Mouse (Mus musculus) embryonic facial prominence, embryonic 10.5 days (tissue): ENCODE data around the gene Asic2. TPM values are rescaled to one million over a fixed set of nuclear protein-coding genes. Genes with fewer than 3 reads are reported as not detected.

Experiments used
- DNase-seq: peaks from one replicate; pipeline ENCODE4 v3.0.0-alpha.2; 2017; ENCODE audit warnings: low spot score
- H3K27ac ChIP-seq: fragments of 300-500 bp; sonication (generic); replicated peaks from 2 replicates; pipeline ENCODE4 v1.5.1; 2016; ENCODE audit warnings: mild to moderate bottlenecking
- H3K27me3 ChIP-seq: fragments of 300-500 bp; sonication (generic); replicated peaks from 2 replicates; pipeline ENCODE4 v1.6.1; 2016; ENCODE audit warnings: low read depth, mild to moderate bottlenecking; ENCODE audit not compliant: poor library complexity, severe bottlenecking
- H3K36me3 ChIP-seq: fragments of 300-500 bp; sonication (generic); replicated peaks from 2 replicates; pipeline ENCODE4 v1.6.1; 2016; ENCODE audit warnings: mild to moderate bottlenecking, moderate library complexity
- H3K4me1 ChIP-seq: fragments of 300-500 bp; sonication (generic); 2 replicates; pipeline ENCODE4 v1.6.1; 2016
- H3K4me3 ChIP-seq: fragments of 300-500 bp; sonication (generic); 2 replicates; pipeline ENCODE4 v1.5.1; 2016; ENCODE audit warnings: mild to moderate bottlenecking, moderate library complexity
- H3K9me3 ChIP-seq: fragments of 300-500 bp; sonication (generic); 2 replicates; pipeline ENCODE4 v1.6.1; 2016; ENCODE audit warnings: mild to moderate bottlenecking
- WGBS: fragments of 180-500 bp; shearing (Covaris S2); methylation state at CpG from one replicate; pipeline ENCODE4 v1.1.7; 2016; 5-methylcytosine and 5-hydroxymethylcytosine counted together
- polyA plus RNA-seq: library from polyadenylated mRNA; unstranded; fragments of >200 nt; fragmentation: Nextera tagmentation; extraction: Ambion mirVana; gene quantifications from 2 replicates; pipeline ENCODE4 v1.2.1, GENCODE M21; 2016

Gene Asic2
- polyA plus RNA-seq, 1 experiment from 2014 or later: 0.66 TPM

GRCm38 (mm10) chr11:81570406-81570805 lies 397.9 kb downstream of the Asic2 start:
- H3K4me1 ChIP-seq: no peaks in the 10 kb centered on the region
- no peaks in the 10 kb centered on the region for H3K36me3 ChIP-seq
- no peak overlapping the region for H3K27ac ChIP-seq
- no peaks in the 10 kb centered on the region for H3K27me3 ChIP-seq
- H3K4me3 ChIP-seq: no peak overlapping the region
- H3K9me3 ChIP-seq: no peaks in the 10 kb centered on the region
- DNase-seq: no peak
- WGBS: 73% methylated on average over 3 of the region's 3 CpGs

- Histone ChIP-seq H3K36me3 (no peaks in the 10 kb centered on the region), H3K4me1 (no peaks in the 10 kb centered on the region), H3K4me3 (no peak overlapping the region), H3K27me3 (no peaks in the 10 kb centered on the region), H3K27ac (no peak overlapping the region), H3K9me3 (no peaks in the 10 kb centered on the region)
- DNase-seq: no peak
- 86% methylated on average over 3 of the region's 3 CpGs for WGBS
Measured at GRCm38 (mm10) chr11:81564857-81565256, 403.4 kb downstream of the Asic2 start.

GRCm38 (mm10) chr11:81560374-81560773 lies 407.9 kb downstream of the Asic2 start:
- H3K9me3 ChIP-seq: no peaks in the 10 kb centered on the region
- H3K27ac ChIP-seq: no peak overlapping the region
- DNase-seq: no peak
- H3K4me3 ChIP-seq: no peak overlapping the region
- no peaks in the 10 kb centered on the region for H3K4me1 ChIP-seq
- 71% methylated on average over 1 of the region's 1 CpGs for WGBS
- H3K27me3 ChIP-seq: no peaks in the 10 kb centered on the region
- H3K36me3 ChIP-seq: no peaks in the 10 kb centered on the region

DNA sequence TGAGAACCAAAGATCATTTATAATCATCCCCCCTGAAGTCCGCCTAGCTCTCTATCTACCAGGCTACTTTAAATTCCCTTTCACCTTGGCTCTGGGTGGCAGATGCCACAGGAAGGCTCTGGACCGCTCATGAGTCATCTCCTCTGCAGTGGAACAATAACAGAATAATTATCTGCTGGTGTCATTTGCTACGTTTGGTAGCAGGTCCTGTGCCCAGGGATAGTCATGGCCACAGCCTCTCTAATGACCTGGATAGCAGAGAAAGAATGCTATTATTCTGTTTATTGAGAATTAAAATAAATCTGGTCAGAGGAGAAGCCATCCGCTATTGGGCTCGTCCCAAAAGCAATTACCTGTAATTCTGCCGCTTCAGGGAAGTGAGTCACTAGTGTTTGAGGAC lies 425.1 kb downstream of the Asic2 start:
- no peak for DNase-seq
- H3K36me3 ChIP-seq: no peaks in the 10 kb centered on the region
- H3K9me3 ChIP-seq: no peaks in the 10 kb centered on the region
- no peaks in the 10 kb centered on the region for H3K27me3 ChIP-seq
- no peak overlapping the region for H3K27ac ChIP-seq
- 87% methylated on average over 6 of the region's 6 CpGs for WGBS
- no peaks in the 10 kb centered on the region for H3K4me1 ChIP-seq
- no peak overlapping the region for H3K4me3 ChIP-seq

DNA sequence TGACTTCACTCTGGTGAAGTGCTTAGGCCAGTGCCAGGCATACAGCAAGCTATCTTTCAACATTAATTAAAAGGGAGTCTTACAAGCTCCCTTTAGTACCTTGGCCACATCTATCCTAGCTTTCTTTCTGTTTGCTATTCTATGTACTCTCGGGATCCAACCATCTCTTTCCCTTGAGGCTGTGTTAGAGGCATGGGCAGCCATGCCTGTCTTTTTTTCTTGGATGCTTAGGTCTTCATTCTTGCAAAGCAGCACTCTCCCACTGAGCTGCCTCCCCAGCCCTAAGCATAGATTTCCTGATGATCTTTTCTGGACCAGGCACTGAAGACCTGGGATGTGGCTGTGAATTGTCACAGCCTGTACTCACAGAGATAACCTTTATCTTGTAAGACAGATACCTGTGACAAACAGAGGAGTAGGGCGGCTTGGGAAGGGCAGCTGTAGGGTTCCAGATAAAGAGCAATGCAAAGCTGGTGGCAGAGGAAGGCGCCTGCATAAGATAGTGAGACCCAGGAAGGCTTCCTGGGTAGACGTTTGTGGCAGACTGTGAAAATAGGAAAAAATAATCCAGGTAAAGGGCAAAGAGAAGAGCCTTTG lies 433.0 kb downstream of the Asic2 start:
- peaks cover 6% of the 10 kb centered on the region; the same call in 1 of the 2 replicates for H3K4me1 ChIP-seq
- H3K27ac ChIP-seq: no peak overlapping the region
- DNase-seq: no peak
- H3K27me3 ChIP-seq: no peaks in the 10 kb centered on the region
- 69% methylated on average over 4 of the region's 4 CpGs for whole genome bisulfite sequencing
- H3K9me3 ChIP-seq: no peaks in the 10 kb centered on the region
- no peaks in the 10 kb centered on the region for H3K36me3 ChIP-seq
- no peak overlapping the region for H3K4me3 ChIP-seq

DNA sequence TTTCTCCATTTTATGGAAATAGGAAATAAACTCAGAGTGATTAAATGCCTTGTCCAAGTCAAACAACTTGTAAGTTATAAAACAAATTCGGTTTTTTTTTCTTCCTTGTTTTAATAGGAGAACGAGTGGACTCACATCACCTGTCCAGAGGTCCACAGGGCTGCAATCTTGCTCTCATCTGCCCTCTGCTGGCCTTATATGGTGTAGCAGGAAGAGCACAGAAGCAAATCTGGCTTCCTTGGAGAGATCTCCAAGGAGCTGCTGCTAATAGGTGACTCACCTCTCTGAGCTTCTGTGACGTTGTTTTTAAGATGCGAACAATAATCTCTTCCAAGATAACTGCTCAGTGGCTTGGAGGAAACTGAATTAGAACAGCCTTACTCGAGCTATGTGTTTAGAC lies 433.6 kb downstream of the Asic2 start:
- no peak overlapping the region for H3K4me3 ChIP-seq
- H3K9me3 ChIP-seq: no peaks in the 10 kb centered on the region
- whole genome bisulfite sequencing: 26% methylated on average over 5 of the region's 5 CpGs
- DNase-seq: peak; percentile 56
- peaks cover 6% of the 10 kb centered on the region; the same call in 1 of the 2 replicates for H3K4me1 ChIP-seq
- H3K27ac ChIP-seq: no peak overlapping the region
- H3K27me3 ChIP-seq: no peaks in the 10 kb centered on the region
- no peaks in the 10 kb centered on the region for H3K36me3 ChIP-seq

GRCm38 (mm10) chr11:81531906-81532305 lies 436.4 kb downstream of the Asic2 start:
- no peak overlapping the region for H3K4me3 ChIP-seq
- no peaks in the 10 kb centered on the region for H3K9me3 ChIP-seq
- peaks cover 6% of the 10 kb centered on the region; the same call in 1 of the 2 replicates for H3K4me1 ChIP-seq
- WGBS: 7% methylated on average over 6 of the region's 6 CpGs
- peak; percentile 59 for DNase-seq
- no peaks in the 10 kb centered on the region for H3K36me3 ChIP-seq
- H3K27ac ChIP-seq: no peak overlapping the region
- no peaks in the 10 kb centered on the region for H3K27me3 ChIP-seq

DNA sequence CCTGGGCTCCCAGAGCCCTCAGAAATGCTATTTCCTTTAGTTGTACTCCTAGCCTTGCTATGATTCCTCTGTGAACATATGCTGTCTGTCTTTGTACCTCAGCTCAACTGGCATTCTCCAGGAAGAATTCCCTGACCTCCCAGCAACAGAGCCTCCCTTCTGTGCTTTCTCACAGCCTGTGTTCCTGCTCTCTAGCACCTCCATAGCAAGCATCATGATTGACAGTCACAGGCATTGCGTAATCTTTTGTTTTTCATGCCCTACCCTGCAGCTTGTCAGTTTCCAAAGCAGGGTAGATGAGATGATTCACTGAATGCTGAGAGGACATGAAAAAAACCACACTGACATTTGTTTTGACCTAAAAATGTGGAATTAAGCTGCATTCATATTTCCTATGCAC lies 445.3 kb downstream of the Asic2 start:
- H3K27me3 ChIP-seq: no peaks in the 10 kb centered on the region; the same call in 1 of the 2 replicates
- no peak overlapping the region for H3K27ac ChIP-seq
- no peak for DNase-seq
- H3K4me3 ChIP-seq: no peak overlapping the region
- H3K36me3 ChIP-seq: no peaks in the 10 kb centered on the region
- H3K9me3 ChIP-seq: no peaks in the 10 kb centered on the region
- WGBS: 86% methylated on average over 1 of the region's 1 CpGs
- H3K4me1 ChIP-seq: peaks cover 17% of the 10 kb centered on the region

DNA sequence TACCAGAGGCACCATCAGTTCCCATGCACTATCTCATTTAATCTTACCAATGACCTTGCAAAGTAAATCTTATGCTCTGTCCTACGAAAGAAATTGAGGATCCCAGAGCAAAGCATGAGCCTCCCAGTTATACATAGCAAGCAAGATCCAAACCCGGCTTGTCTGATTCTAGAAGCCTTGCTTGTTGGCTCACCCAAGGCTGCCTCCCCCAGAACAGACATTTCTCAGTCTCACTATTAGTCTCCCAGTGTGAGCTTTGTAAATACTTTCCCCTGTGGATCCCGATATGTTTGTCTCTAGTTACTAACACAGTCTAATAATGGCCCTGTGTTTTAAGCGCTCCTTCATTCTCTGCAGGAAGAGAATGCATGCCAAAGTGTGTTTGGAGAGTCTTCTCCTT lies 446.4 kb downstream of the Asic2 start:
- no peak overlapping the region for H3K4me3 ChIP-seq
- peaks cover 18% of the 10 kb centered on the region for H3K4me1 ChIP-seq
- DNase-seq: no peak
- H3K27me3 ChIP-seq: no peaks in the 10 kb centered on the region; the same call in 1 of the 2 replicates
- H3K36me3 ChIP-seq: no peaks in the 10 kb centered on the region
- 85% methylated on average over 4 of the region's 4 CpGs for WGBS
- no peak overlapping the region for H3K27ac ChIP-seq
- no peaks in the 10 kb centered on the region for H3K9me3 ChIP-seq

DNA sequence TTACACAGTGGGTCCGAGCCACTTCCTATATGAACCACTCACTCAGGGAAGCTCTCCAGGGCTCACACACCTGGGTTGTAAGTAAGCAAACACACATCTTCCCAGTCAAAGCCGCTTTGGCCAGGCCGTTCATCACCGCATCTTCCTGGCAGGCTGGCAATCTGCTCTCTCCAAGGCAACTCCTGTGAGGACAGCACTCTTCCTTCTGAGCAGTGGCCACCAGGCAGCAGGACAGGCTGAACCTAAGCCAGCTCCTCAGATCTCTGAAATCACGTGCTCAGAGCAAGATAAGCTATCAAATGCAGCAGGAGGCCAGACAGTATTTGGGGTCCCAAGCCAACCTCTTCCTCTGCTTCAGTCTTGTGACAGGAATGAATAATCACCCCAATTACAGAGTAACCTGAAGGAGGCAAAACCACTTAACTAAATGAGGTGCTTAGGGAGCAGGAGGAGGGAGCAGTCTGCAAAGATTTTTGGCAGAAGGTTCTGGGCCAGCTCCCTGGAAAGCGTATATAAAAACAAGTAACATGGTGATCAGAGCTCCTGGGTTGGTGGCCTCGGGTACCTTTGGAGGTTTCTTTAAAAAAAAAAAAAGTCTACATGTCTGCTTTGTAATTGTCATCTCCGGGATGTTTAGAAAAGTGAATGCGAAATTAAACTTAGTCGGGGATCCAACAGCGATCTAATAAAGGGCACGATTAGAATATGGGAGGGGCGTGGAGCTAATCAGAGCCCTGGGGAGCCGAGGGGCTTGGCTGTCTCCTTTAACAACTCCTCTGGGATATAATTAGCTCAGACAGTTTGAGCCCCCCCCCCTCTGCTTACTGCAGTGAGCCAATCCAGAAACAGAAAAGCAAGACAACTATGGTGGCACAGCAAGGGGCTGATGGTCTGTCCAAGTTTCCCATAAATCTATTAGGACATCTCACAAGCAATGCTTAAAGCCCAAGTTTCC lies 450.0 kb downstream of the Asic2 start:
- H3K27ac ChIP-seq: no peak overlapping the region
- 46% methylated on average over 14 of the region's 14 CpGs for WGBS
- no peaks in the 10 kb centered on the region for H3K36me3 ChIP-seq
- H3K4me3 ChIP-seq: no peak overlapping the region
- peaks cover 18% of the 10 kb centered on the region for H3K4me1 ChIP-seq
- no peaks in the 10 kb centered on the region; the same call in 1 of the 2 replicates for H3K27me3 ChIP-seq
- DNase-seq: no peak
- H3K9me3 ChIP-seq: no peaks in the 10 kb centered on the region

DNA sequence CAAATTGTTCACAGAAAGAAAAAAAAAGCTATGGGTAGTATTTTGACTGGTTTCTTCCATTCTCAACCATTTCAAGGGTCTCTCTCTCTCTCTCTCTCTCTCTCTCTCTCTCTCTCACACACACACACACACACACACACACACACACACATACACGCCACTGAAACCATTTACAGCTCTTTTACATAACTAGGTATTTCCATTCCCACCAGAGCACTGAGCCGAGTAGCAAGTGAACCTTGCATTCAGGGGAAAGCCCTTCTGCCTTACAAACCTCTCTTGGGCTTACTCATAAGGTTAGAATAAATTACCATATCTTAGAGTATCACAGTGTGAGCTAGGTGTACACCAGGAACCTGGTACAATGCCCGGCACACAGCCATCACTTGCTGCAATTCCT lies 452.5 kb downstream of the Asic2 start:
- no peaks in the 10 kb centered on the region for H3K36me3 ChIP-seq
- no peak for DNase-seq
- H3K9me3 ChIP-seq: no peaks in the 10 kb centered on the region
- H3K27me3 ChIP-seq: no peaks in the 10 kb centered on the region; the same call in 1 of the 2 replicates
- H3K4me3 ChIP-seq: no peak overlapping the region
- WGBS: 84% methylated on average over 3 of the region's 3 CpGs
- no peak overlapping the region for H3K27ac ChIP-seq
- peaks cover 14% of the 10 kb centered on the region for H3K4me1 ChIP-seq

- no peak for DNase-seq
- H3K27me3 ChIP-seq: no peaks in the 10 kb centered on the region
- H3K4me1 ChIP-seq: peaks cover 12% of the 10 kb centered on the region
- H3K36me3 ChIP-seq: no peaks in the 10 kb centered on the region
- WGBS: 90% methylated on average over 10 of the region's 10 CpGs
- no peak overlapping the region for H3K4me3 ChIP-seq
- H3K9me3 ChIP-seq: no peaks in the 10 kb centered on the region
- H3K27ac ChIP-seq: no peak overlapping the region
Measured at GRCm38 (mm10) chr11:81512434-81512833, 455.8 kb downstream of the Asic2 start.

- no peak for DNase-seq
- peaks cover 12% of the 10 kb centered on the region for H3K4me1 ChIP-seq
- no peaks in the 10 kb centered on the region for H3K9me3 ChIP-seq
- H3K27ac ChIP-seq: no peak overlapping the region
- no peaks in the 10 kb centered on the region for H3K27me3 ChIP-seq
- 63% methylated on average over 4 of the region's 4 CpGs for WGBS
- H3K4me3 ChIP-seq: no peak overlapping the region
- H3K36me3 ChIP-seq: no peaks in the 10 kb centered on the region
Measured at GRCm38 (mm10) chr11:81511401-81511800, 456.9 kb downstream of the Asic2 start.
